Mouse (Mus musculus) heart, embryonic 11.5 days (tissue): ENCODE results near the gene Zfp503. TPM values are rescaled to one million over a fixed set of nuclear protein-coding genes. Genes with fewer than 3 reads are reported as not detected.

ENCODE experiments used
- ATAC-seq: fragments of 200-750 bp; cut with Nextera tagmentation; replicated peaks from 2 replicates; pipeline ENCODE4 v1.8.0; 2017; ENCODE audit warnings: moderate library complexity; ENCODE audit not compliant: insufficient number of reproducible peaks, low FRiP score, low TSS enrichment
- H3K27ac ChIP-seq: fragments of 300-500 bp; sonication (generic); 2 replicates; pipeline ENCODE4 v1.5.1; 2014; ENCODE audit warnings: mild to moderate bottlenecking, low read depth, low read length
- H3K27me3 ChIP-seq: fragments of 300-500 bp; sonication (generic); 2 replicates; pipeline ENCODE4 v1.6.1; 2014; ENCODE audit warnings: mild to moderate bottlenecking, low read length, mixed read lengths; ENCODE audit not compliant: control insufficient read depth, insufficient read depth
- H3K36me3 ChIP-seq: fragments of 300-500 bp; sonication (generic); 2 replicates; pipeline ENCODE4 v1.6.1; 2014; ENCODE audit warnings: mild to moderate bottlenecking, low read length, moderate library complexity, mixed read lengths; ENCODE audit not compliant: control insufficient read depth, insufficient read depth
- H3K4me1 ChIP-seq: fragments of 300-500 bp; sonication (generic); 2 replicates; pipeline ENCODE4 v1.6.1; 2014; ENCODE audit warnings: low read length; ENCODE audit not compliant: control insufficient read depth, insufficient read depth
- H3K4me2 ChIP-seq: fragments of 300-500 bp; sonication (generic); 2 replicates; pipeline ENCODE4 v1.6.1; 2014; ENCODE audit warnings: mild to moderate bottlenecking, moderate library complexity
- H3K4me3 ChIP-seq: fragments of 300-500 bp; sonication (generic); 2 replicates; pipeline ENCODE4 v1.5.1; 2014; ENCODE audit warnings: low read depth, low read length
- H3K9ac ChIP-seq: fragments of 300-500 bp; sonication (generic); 2 replicates; pipeline ENCODE4 v1.6.1; 2014; ENCODE audit warnings: mild to moderate bottlenecking, low read depth, low read length, moderate library complexity
- H3K9me3 ChIP-seq: fragments of 300-500 bp; sonication (generic); replicated peaks from 2 replicates; pipeline ENCODE4 v1.6.1; 2016; ENCODE audit warnings: low read length; ENCODE audit not compliant: control insufficient read depth
- WGBS: fragments of 180-500 bp; shearing (Covaris S2); extraction: QIAGEN DNeasy Blood & Tissue Kit; methylation state at CpG from one replicate; pipeline ENCODE4 v1.1.7; 2014; ENCODE audit not compliant: insufficient replicate concordance; 5-methylcytosine and 5-hydroxymethylcytosine counted together
- polyA plus RNA-seq: library from polyadenylated mRNA; unstranded; fragments of >200 nt; fragmentation: Nextera tagmentation; extraction: Ambion mirVana; gene quantifications from 2 replicates; pipeline ENCODE4 v1.2.1, GENCODE M21; 2014

The Zfp503 gene
- polyA plus RNA-seq, 1 experiment from 2014 or later, result 3.3 TPM

DNA sequence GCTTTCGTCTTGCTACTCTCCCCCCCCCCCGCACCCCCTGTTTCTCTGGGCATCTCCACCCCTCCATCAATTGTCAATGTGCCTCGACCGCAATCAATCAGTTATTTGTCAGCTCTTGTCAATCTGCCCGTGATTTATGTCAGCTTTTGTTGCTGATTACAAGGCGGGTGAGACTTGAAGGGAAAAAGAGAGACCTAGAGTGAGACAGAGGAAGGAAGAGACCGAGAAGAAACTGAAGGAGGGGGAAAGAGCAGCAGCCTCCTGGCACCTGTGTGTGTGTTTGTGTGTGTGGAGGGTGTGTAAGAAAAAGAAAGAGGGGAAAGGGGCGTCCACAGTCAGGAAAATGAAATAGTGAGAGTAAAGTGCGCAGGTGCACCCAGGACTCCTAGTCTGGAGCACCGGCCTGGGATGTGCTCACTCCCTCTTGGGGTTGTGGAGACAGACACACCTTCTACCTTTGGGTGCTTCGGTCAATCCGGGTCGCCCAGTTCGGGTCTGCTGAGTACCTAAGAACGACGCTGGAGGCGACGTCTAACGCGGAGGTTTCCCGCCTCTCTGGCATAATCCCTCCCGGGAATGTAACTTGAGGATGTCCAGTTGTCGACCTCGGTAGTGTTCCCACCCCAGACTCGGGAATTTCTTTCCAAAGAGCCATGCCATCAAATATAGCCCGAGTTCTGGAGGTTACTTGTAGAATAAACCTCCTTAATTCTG is 667 bp downstream of the Zfp503 start:
- Histone ChIP-seq H3K9me3 (no peaks in the 10 kb centered on the region), H3K36me3 (no peaks in the 10 kb centered on the region; the same call in 1 of the 2 replicates), H3K4me3 (peak overlapping the region; percentile 56), H3K9ac (peak overlapping the region; percentile 58; the same call in 1 of the 2 replicates), H3K27me3 (peaks cover 64% of the 10 kb centered on the region), H3K27ac (0 out of 2 replicates have a peak overlapping the region, but pooled peaks have one; percentile 22), H3K4me1 (peaks cover 26% of the 10 kb centered on the region), H3K4me2 (peak overlapping the region; percentile 89)
- under 1% methylated on average over 26 of the region's 26 CpGs for WGBS
- ATAC-seq, result no peak

DNA sequence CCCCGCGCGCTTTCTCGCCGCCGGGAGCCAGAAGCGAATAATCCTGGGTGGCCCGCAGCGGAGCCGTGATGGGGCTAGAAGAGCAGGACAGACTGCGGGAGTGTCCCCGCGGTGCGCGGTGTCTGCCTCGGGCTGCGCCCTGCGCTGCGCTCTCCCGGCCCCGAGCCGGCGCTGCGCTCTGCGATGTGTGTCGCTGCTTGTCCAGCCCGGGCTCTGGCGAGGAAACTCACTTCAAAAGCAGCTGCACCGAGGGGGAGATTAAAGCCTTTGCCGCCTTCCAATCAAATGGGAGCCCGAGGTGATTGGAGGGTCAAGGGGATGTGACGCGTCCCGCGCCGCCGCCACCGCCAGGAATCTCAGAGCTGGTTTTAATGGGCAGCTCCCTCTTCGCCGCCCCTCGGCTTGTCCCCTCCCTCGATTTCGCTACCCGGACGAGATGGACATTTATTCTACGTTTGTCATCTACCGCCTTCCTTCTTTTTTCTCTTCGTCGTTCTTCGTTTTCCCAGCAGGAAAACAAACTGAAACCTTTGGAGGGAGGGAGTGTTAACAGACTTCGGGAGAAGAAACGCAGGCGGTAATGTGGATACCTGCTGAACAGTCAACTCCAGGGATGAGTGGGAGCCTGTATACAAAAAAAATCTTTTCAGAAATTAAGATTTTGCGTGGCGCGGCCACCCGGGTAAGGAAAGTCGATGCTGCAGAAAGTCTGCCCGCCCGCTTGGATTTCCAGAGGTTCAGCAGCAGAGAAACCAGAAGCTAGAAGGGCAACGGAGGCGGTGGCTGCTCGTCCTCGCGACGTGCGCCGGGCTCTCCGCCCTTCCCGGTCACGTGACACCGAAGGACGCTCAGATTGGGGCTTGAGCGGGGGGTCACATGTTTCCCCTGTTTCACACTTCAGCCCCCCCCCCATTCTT is 1.5 kb downstream of the Zfp503 start:
- Histone ChIP-seq H3K9me3 (no peaks in the 10 kb centered on the region), H3K9ac (peak overlapping the region; percentile 72), H3K4me3 (peak overlapping the region; percentile 56), H3K4me1 (peaks cover 24% of the 10 kb centered on the region), H3K27ac (peak overlapping the region; percentile 78), H3K27me3 (peaks cover 56% of the 10 kb centered on the region), H3K36me3 (no peaks in the 10 kb centered on the region; the same call in 1 of the 2 replicates), H3K4me2 (peak overlapping the region; percentile 89)
- WGBS, result under 1% methylated on average over 74 of the region's 74 CpGs
- ATAC-seq, result peak; percentile 68

DNA sequence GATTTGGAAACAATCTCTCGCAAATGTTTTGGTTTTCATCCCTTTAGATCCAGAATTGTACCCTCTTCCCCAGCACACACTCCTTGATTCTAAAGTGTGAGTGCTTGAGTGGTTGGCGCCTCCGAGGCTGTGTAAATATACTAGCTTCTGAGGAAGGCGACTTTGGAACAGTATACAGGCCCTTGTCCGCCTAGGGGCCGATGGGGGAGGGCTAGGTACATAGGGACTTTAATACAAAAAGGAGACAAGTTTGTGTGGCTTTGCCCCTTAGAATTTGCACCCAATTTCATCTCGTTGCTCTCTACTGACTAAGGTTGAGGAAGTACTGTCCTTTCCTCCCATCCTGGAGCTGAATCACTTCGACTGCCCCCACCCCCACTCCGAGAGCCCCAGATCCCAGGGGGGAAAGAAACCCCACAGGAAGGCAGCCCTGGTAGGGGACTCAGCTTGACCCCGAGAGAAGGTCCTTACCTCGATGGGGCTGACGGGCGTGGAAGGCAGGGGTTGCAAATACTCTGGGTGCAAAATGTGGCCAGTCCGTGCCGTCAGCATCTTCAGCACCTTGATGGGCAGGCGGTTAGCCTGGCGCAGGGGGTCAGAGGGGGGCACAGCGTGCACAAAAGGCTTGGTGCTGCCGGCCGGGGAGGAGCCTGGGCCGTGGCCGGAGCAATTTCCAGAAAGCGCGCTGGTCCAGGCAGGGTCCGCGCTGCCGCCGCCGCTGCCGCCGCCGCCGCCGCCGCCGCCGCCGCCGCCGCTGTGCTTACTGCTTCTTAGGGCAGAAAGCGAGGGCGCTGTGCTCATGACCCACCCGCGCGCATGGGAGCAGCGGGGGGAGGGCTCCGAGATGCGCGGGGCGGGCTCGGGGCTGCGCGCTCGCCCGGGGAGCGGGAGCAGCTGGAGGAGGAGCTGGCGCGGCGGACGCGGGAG is 2.4 kb downstream of the Zfp503 start:
- Histone ChIP-seq H3K36me3 (no peaks in the 10 kb centered on the region; the same call in 1 of the 2 replicates), H3K27me3 (peaks cover 56% of the 10 kb centered on the region), H3K27ac (peak overlapping the region; percentile 78), H3K9ac (peak overlapping the region; percentile 72), H3K4me3 (peak overlapping the region; percentile 56), H3K4me2 (peak overlapping the region; percentile 89), H3K9me3 (no peaks in the 10 kb centered on the region), H3K4me1 (peaks cover 32% of the 10 kb centered on the region)
- ATAC-seq, result no peak
- WGBS, result under 1% methylated on average over 50 of the region's 61 CpGs

DNA sequence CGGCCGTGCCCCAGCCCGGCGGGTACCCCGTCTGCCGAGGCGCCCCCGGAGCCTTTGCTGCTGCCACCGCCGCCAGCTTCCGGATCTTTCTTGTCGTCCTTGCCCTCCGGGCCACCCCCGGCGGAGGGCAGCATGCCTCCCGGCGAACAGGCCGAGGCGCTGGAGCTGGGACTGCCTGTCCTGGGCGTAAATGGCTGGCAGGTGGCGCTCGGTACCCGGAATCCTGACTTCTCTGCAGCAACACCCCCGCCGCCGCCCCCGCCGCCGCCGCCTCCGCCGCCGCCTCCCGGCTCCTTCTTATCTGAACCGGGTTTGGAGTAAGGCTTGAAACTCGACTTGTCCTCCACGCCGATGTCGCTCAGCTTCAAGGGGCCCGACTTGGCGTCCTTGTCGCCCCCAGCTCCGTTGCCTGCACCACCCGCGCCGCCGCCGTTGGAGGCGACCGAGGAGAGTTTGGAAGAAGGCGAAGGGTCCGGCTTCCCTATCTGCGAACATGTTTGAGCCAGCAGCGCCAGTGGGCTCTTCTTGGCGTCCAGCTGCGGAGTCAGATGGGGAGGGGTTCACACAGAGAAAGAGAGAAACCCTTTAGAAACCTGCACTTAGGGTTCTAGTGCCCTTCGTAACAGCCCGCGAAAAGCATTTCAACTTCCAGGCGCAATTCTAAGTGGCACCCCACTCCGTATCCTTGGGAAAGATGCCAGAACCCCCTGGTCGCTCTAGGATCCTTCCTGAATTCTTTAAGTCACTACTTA is 3.2 kb downstream of the Zfp503 start:
- Histone ChIP-seq H3K4me3 (peak overlapping the region; percentile 56), H3K4me2 (peak overlapping the region; percentile 89), H3K36me3 (no peaks in the 10 kb centered on the region; the same call in 1 of the 2 replicates), H3K27me3 (peaks cover 49% of the 10 kb centered on the region), H3K4me1 (peaks cover 28% of the 10 kb centered on the region), H3K9ac (peak overlapping the region; percentile 72), H3K9me3 (no peaks in the 10 kb centered on the region), H3K27ac (peak overlapping the region; percentile 78)
- ATAC-seq, result no peak
- 1% methylated on average over 62 of the region's 62 CpGs for WGBS

DNA sequence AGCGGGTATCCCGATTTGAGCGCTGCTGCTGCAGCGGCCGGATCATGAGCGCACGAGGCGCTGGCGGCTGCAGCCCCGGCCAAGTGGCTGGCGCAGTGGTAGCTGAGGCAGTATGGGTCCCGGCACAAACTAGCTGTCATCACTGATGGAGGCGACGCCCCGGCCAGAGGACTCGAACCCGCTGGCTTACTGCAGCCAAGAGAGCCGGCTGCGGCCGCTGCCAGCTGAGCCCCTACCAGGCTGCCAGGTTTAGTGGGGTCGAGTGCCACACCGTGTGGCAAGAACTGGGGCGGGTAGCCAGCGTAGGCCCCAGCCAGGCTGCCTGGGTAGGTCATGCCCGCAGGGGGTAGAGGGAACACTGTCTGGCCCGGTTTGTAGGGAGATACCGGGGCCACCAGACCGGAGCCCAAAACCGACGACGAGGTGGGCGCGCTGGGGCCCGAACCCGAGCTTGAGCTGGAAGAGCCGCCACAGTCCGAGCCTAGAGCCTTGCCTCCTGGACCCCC is 3.9 kb downstream of the Zfp503 start:
- Histone ChIP-seq H3K9me3 (no peaks in the 10 kb centered on the region), H3K4me1 (peaks cover 25% of the 10 kb centered on the region), H3K36me3 (no peaks in the 10 kb centered on the region; the same call in 1 of the 2 replicates), H3K27me3 (peaks cover 44% of the 10 kb centered on the region), H3K4me3 (peak overlapping the region; percentile 56), H3K27ac (peak overlapping the region; percentile 46; the same call in 1 of the 2 replicates), H3K4me2 (peak overlapping the region; percentile 89), H3K9ac (peak overlapping the region; percentile 72)
- ATAC-seq, result no peak
- 2% methylated on average over 37 of the region's 37 CpGs for WGBS

DNA sequence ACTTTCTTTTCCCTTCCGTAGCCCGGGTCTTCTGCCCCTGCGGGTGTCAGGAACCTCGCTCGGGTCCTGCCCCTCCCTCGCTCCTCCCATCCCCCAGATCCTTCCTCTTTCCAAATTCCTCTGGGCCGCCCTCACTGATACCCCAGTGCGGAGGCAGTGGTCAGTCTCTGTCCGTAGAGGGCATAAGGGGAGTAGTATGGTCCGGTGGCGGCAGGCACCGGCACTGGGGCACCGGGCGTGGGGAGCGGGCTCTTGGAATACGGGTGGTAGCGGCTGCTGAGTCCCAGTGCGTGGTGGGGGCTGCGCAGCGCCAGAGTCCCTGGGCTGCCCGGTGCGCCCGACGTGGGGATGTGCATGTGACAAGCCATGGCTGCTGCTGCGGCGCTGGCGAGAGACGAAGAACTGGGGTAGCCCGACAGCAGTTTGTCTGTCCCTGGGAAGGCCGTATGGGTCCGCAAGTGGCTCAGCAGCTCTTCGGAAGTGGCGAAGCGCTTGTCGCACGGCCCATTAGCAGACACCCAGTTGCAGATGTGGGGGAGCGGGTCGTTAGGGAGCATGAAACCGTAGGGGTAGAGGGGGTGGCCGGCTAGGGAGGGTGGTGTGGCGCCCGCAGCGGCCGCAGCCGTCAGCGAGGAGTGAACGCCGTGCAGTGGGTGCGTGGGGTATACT is 4.5 kb downstream of the Zfp503 start:
- Histone ChIP-seq H3K27ac (peak overlapping the region; percentile 46; the same call in 1 of the 2 replicates), H3K36me3 (no peaks in the 10 kb centered on the region; the same call in 1 of the 2 replicates)

More for the DNA sequence above, 4.5 kb downstream of the Zfp503 start:
- Histone ChIP-seq H3K9ac (peak overlapping the region; percentile 72), H3K27me3 (peaks cover 39% of the 10 kb centered on the region), H3K9me3 (no peaks in the 10 kb centered on the region), H3K4me2 (peak overlapping the region; percentile 89), H3K4me3 (peak overlapping the region; percentile 56), H3K4me1 (peaks cover 25% of the 10 kb centered on the region)
- 2% methylated on average over 49 of the region's 49 CpGs for WGBS
- no peak for ATAC-seq
